Mouse (Mus musculus): ENCODE data around the gene Gm27027.

Gene Gm27027

DNA sequence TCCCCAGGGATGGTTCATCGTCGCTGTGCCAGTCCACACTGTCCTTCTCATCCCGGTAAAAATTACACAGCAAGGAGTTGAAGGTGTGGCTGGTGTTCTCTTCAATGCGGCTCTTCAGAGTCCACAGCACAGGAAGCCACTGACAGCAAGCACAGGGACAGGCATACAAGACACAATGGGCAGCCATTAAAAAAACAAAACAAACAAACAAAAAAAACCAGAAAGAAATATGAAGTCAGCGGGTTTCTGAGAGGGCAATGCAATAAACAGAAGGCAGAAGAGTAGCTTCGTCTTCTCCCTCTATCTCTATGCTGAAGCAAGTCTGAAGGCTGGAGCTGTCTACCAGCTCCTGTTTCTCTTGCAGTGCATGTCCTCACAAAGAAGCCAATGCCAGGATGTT lies at the start of gene Gm27027:
Gm27027 (minus strand) TSS at position 101 of the 400 bp plus-strand sequence.
- no peak for DNase-seq (ENCODE audit: low read depth, low spot score)

DNA sequence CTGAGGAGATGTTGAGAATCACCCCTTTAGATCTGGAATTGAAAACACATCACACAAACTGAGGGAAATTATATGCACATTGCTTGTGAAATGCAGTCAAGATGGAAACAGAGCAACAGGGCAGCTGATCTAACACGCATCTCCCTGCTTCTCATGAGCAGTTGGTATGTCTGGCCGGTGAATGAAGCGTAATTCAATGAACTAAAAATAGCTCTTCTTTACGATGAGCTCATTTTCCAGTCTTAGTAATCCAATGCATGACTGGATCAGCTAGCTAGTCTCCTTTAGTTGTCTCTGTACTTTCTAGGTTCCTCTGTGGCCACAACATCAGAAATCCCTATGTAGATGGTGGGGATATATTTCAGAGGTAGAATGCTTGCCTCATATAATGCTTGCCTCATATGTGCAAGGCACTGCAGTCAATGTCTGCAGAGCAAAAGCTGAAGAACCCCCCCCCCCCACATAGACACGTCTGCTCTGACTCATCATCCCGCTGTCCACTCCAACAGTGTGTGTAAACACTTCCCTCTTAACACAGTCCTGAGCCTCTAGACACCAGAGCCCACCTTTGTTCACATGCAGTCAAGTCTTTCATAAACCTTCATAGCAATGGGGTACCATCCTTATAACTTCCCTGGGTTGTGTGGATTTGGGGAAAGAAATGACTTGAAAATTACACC lies 49.4 kb upstream of the Gm27027 start:
- DNase-seq (ENCODE audit: low read depth, low spot score), result peak; percentile 57

DNA sequence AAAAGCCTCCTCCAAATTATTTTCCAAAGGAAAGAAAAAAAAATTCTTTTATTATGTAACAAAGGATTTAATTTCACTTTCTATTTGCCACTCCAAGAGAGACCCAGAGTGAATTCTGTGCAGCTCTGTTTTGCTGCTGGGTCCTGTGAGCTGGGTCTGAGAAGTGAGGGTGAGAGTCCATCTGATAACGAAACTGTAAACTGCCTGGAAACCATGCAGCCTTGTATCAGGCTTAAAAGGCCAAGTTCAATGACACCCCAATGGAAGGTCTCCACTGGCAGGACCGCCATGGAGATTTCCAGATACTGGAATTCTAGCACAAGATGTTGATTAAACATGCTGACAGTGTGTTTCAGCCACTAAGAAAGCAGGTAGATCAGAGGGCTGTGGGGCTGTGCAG lies 48.0 kb upstream of the Gm27027 start:
- DNase-seq (ENCODE audit: low read depth, low spot score), result no peak

DNA sequence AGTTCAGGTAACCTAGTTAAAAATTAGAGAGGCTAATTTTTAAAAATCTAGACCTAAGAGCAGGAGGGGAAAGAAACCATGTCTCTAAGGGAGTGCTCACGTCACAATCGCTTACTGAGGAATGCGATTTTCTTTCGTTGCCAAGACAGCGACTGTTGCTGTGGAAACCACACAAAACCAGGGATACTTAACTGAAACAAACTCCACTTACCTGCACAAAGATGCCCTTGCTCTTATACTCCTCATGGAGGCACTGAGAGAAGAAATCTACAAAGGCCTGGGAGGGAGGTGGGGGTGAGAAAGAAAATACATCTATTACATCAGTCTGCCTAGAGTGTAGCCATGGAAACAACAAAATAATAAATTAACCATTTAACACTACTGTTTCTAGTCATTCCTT lies 47.5 kb upstream of the Gm27027 start:
- DNase-seq (ENCODE audit: low read depth, low spot score), result no peak

DNA sequence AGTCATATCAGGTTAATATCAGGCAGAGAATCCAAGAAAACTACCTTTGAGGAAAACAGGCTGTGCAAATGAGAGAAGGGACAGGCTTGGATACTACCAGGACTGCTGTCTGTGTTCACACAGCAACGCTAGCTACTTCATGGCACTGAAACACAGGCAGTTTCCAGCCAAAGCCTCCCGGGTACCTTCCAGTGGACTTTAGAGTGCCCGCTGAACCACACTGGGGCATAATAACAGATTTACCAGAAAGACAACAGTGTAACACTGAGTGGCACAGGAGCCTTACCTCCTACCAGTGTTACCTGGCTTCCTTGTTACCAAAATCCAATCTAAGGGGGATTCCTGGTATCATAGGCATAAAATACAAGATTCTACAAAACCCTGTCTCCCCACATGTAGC lies 46.3 kb upstream of the Gm27027 start:
- DNase-seq (ENCODE audit: low read depth, low spot score), result no peak

DNA sequence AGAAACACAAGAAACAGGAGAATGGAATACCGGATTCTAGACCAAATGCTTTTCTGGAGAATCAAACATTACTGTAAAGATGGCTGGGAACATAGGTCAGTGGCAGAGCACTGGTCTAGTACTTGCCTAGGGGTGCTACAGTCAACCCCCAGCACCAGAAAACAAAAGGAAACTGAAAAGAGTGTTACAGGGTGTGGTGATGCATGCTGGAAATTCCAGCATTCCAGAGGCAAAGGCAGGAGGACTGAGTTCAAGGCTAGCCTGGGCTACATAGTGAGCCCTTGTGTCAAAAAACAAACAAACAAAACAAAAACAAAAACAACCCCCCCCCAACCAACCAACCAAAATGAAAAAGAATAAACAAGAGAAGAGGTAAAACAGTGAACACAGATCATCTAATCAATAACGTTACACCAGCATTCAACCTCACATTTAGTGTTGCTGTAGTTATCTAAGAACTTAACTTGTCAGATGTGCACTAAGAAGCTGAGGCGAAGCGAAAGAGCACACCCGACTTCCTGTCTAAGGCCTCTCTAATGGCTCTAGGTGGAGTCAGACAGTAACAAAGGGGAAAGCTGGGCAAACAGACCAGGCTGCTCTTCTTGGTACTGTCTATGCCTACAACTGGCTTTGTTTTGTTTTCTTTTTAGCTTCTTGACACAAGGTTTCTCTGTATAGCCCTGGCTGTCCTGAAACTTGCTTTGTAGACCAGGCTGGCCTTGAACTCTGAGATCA lies 44.4 kb upstream of the Gm27027 start:
- no peak for DNase-seq (ENCODE audit: low read depth, low spot score)

DNA sequence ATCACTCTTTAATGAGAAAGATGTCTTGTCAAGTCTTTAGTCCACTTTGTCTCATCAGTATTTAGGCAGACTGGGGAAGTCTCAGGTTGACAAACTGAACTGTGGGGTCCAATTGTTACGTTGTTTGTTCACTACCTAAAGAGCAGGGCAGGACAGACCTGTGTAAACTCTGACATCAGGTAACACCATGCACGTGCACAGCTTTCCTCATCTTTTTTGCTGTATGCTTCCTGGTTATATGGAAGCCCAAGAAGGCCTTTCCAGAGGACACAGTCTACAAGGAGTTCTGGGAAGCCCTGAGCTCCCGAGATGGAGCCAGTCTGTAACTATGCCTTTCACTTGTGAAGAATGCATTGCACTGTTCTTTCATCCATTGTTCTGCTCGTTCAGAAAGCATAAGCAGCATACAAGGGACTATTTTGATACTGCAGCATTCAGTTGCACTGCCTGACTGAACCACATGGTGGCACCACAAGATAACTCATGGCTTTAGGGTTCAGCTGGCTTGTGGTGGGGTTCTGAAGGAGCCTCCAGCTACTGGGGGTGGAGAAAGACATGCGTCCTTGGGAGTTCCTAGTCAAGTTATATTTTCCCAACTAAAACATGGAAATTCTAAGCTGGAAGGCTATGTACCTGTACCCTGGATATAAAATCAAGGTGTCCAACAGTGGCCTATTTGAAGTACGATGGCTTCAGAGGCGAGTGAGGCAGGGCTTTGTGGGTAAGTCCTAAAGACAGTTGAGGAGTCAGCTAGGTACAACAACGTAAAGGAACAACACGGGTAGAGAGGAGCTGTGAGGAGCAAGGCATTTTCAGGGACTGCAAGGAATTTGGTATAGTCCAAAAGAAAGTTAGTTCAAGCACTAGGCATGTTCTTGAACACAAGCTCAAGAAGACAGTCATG lies 39.5 kb upstream of the Gm27027 start:
- peak; percentile 71 for DNase-seq (ENCODE audit: low read depth, low spot score)

DNA sequence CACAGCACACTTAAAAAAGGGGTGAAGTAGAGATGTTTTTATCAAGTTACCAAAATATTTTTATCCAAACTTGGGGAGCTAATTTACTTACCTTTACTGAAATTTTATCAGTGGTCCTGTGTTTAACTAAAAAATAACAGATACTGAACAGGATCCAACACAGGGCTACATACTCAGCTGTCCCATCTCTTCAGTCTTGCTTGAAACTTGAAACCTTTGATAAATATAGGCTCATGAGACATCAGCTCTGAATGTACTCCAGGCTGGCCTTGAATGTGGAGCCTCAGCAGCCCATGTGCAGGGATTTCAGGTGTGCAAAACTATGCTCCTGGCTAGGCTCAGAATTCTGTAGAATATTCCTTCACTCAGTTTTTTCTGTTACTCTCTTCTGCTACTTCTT lies 34.4 kb upstream of the Gm27027 start:
- DNase-seq (ENCODE audit: low read depth, low spot score), result no peak

DNA sequence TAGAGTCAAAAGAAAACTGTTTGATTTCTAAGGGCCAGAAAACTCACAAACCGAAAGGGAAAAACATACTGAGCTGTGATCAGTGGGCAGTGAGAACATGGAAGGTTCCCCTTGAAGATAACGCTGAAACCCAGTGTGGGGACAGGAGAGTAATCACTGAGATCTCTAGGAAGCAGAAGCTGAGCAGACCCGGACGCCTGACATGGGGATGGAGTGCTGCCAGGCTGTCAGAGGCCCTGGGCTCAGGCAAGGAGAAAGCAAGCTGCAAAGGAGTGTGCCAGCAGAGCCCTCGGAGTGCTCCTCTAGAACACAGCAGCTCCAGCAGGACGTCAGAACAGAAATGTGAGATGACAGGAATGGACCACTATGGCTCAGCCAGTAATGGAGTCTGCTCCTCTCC lies 28.5 kb upstream of the Gm27027 start:
- DNase-seq (ENCODE audit: low read depth, low spot score), result no peak

DNA sequence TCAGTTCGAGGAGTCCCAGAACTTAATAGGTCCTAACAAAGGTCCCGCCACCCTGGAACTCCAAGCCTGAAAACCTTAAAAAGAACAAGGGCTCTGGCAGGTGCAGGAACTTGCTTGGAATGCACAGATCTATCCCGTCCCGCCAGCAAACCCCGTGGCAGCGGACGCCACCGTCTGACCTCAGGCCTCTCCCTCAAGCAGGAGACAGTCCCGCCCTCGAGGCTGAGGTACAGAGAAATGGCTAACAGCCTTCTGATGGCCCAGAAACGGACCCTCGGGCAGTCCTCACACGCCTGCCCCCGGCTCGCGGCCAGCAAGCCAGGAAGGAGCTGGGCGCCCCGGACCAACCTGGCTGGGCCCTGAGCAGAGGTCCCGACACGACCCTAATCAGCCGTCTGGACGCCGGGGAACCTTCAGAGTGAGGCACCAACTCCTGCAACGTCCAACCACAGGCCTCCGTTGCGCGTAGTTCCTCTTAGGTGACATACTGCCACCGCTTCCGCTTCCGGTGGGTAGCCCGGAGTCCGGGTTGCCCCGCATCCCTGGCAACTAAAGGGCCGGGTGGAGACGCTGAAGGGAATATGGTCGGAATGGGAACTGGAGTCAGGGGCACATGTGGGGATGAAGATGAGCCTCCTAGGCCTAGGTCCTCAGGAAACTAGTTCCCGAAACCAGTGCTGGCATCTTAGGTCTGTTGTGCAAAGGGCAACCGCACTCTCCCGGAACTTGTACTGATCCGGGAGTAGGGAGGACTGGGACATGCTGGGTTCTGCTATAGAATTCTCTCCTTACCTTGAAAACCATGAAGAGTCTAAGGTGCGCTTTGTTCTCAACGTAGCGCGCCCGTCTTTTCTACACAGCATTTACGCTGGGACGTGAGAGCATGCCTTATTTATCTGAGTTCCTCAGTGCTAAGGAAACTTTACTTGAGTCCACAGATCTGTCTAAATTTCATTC lies 14.5 kb upstream of the Gm27027 start, which contains the start of gene Alkbh3:
Alkbh3 (minus strand) TSS at position 473 of the 957 bp plus-strand sequence.
- DNase-seq (ENCODE audit: low read depth, low spot score), result peak; percentile 90

DNA sequence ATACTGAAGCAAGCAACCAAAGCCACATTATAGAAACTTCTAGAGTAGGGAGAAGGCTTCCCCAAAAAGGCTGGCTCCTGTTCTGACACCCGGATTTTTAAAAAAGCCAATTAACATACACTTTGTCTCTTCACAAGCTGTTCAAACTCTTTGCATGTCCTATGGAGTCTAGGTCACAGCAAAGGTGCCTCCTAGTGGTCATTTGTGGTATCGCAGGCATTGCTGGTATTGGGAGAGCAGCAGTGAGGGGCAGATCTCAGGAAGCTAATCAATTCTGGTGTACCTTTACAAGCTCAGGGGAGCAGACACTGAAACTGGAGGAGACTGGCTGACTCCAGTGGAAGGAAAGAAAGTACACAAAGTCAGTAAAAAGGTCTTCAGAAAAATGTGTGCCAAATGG lies 6.2 kb upstream of the Gm27027 start:
- peak; percentile 78 for DNase-seq (ENCODE audit: low read depth, low spot score)

DNA sequence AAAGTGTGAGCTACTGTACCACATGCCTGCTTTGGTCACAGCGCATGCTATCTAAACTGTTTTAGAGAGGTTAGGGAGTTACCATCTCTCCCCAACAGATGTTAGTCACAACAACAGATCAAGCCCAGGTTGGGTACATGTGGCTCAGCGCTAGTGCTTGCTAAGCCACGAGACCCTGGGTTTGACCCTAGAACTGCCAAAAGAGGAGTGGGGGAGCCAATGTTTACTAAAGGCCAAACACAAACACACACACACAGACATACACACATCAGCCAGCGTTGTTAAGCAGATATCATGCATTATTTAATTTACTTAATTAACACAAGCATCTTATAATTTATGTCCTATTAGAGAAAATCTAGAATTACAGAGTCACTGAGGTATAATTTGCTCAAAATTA lies 5.8 kb upstream of the Gm27027 start:
- no peak for DNase-seq (ENCODE audit: low read depth, low spot score)

DNA sequence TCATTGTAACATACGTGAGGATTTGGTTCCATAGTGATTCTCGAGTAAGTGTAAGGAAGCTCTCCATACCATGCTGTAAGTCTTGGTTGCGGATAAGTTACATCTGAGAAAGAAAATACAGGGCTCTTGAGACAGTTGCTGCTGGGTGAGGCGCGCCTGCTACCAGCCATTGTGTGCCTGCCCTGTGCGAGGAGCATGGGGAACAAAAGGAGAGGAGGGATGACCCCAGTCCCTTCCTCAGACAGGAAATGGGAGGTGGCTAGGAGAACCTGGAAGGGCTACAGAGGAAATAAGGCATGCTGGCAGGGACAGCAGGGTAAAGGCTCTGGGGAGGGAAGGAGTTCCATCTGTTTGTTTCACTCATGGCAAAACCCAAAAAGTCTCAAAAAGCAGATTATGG lies 5.3 kb upstream of the Gm27027 start:
- DNase-seq (ENCODE audit: low read depth, low spot score), result no peak

DNA sequence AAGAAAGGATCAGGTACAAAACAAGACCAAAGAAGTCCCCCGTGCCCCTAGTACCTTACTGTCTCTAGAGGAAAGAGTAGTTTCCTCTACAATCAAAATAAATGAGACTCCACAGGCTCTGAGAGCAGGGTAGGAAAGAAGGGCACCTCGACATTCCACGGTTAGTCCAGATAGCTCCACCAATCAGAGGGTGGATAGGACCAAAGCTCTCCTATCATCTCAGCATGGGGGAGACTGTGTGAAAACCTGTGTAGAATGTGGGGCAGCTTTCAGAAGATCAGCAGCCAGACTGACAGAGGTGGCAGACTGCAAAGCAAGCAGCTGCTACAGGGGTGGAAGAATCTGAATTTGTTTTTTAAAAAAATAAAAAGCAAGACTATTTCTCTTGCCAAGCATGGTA lies 3.3 kb downstream of the Gm27027 start:
- DNase-seq (ENCODE audit: low read depth, low spot score), result no peak

DNA sequence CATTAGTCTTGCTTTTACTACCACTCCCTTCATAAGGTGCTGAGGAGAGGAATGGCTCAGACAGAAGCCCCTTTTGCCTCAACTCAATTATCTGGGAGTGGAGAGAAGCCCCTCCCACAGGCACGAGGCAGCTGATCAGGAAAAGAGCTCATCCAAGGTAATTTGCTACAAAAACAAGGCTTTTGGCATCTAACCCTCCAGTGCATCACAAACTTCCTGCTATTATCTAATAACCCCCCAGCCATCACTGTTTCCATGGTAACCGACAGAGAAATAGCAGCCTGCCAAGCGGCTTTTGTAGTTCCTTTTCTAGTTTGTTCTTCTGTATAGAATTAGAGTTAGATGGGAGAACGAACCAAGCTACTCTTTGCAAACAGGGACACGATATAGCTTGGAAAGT lies 3.9 kb downstream of the Gm27027 start:
- no peak for DNase-seq (ENCODE audit: low read depth, low spot score)

DNA sequence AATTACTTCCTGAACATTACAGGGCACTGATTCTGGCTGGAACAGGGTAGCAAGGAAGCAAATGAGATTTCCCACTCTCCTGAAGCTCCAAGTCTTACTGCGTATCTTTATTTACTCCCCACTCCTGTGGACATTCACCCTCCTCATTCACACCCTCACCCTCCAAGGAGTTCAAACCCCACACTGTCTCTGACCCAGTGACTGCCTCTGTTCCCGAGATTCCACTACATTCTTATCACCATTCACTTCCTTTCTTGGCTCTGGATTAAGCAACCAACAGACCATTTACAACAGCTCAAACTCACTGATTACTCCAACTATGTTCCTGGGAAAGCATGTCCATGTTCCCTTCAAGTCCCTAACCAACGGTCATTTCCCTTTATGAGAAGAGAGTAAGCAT lies 4.8 kb downstream of the Gm27027 start:
- no peak for DNase-seq (ENCODE audit: low read depth, low spot score)

DNA sequence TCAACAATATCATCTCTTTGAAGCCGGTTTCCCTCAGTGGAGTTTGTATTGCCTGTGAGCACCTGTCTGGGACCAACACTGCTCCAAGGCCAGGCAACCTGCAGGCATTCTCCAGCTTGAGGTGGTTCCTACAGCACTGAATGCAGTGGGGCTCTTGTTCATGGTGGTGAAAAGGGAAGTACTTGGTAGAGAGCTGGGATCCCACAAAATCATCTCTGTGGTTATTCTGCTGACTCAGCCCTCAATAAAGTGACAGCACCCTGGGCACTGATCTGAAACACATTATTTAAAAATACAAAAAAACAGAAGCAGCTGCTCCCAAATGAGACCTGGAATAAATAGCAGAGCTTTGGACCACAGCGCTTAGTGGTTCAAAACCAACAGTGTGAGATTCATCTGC lies 7.7 kb downstream of the Gm27027 start:
- no peak for DNase-seq (ENCODE audit: low read depth, low spot score)

DNA sequence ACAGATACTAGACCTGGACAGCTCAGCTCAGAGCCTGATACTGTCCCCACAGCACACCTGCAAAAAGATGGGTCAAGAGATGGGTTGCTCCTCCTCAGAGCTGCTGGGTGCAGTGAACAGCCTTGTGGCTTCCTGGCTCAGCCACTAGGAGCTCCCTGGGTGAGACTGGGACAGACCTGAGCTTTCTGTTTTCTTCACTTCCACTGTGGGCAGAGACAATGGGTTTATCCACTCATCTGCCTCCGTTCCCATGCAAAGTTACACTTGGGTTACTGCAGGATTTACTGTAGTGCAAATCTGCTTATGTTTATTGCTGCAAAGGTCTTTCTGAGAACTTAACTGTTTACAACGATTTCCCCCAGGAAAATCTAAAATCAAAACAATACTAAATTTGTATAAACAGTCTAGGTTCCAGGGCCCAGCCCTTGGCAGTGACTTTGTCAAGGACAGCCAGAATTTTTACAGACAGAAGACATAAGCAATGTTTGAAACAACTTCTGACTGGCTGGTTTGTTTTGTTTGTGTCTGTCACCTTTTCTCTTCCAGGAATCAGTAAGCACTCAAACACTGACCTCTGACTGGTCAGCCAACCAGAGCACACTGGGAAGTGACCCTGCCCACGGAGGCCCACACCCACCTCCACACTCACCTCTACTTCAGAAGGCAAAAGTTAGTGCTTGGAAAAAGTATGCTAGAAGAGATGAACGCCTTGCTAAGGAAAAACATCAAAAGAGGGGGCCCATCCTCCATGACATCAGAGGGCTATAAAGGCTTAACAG lies 13.5 kb downstream of the Gm27027 start:
- DNase-seq (ENCODE audit: low read depth, low spot score), result no peak

DNA sequence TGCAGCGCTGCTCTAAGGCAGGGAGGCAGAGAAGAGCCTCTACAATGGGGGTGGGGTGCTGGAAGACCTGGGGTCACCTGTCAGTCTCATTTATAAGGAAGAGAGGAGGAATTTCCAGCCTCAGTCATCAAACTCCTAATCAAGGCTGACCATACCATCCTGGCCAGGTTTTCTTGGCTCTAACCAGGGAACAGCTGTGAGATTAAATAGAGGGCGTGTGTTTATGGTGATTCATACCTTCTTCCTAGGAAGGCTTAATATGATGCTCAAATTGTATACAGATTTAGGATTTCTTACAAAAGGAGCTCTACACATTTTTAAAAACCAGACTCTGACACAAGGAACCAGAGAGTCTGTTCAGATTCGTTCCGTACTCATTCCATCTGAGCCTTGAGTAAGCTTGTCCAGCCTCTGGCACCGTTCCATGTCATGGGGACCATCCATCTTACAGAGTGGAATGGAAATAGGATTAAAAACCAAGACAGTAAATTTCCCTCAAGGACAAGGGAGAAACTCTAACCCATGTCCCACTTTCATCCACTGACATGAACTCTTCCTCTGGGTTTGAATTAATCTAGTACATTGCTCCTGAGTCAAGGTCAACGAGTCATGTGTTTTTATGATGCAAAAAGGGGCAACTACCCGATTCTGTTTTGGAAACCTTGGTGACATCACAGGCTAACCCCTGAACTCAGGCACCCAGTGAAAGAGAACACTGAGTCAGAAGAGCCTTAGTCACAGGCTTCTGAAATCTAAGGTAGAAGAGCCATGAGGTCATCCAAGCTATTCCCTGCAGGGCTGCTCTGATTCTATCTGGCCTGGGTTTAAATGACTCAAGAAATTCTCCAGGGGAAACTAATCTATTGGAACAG lies 16.7 kb downstream of the Gm27027 start:
- DNase-seq (ENCODE audit: low read depth, low spot score), result no peak

Data from retina, postnatal 7 days (tissue).